Mouse (Mus musculus): ENCODE data around the gene Setd1b. TPM values are rescaled to one million over a fixed set of nuclear protein-coding genes. Genes with fewer than 3 reads are reported as not detected.

Gene Setd1b
- total and polyA plus RNA-seq, 2 experiments from 2014 or later: 5.1 to 6.1 TPM

DNA sequence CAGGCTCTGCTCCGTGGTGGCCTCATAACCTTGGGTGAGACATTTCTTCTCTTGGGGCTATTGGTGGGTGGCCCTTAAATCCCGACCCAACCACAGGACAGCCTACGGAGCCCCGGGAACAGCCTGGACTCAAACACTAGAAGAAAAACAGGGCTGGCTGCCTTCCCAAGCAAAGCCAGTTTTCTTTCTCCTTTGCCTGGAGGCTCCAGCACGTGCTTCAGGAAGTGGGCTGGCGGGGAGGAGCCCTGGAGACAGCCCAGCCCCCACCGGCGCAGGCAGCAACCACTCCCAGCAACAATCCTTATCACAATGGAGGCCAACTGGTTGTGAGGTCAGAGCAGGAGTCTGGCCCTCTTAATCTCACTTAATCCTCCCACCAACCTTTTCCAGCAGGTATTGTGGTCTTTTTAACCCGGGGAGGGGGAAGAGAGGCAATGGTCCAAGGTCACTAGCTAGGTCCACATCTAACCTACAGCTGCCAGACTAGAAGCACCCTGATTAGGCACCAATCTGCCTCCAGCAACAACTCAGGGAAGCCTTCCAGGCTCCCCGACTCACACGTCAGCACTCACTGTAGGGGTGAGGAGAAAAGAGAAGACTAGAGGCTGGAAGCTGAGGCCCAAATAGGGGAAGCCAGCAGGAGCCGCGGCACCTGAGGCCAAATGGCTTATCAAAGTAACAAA, 5.5 kb upstream of the Setd1b start:
- Histone ChIP-seq H3K36me3 (replicated peaks; ENCODE audit: control insufficient read depth, insufficient read depth, low read length) (no peaks in the 10 kb centered on the region), H3K27me3 (ENCODE audit: control insufficient read depth, insufficient read depth, low read length) (no peaks in the 10 kb centered on the region), H3K4me2 (ENCODE audit: low read depth, low read length) (peak overlapping the region; percentile 98), H3K4me3 (ENCODE audit: low read depth, low read length) (peak overlapping the region; percentile 92), H3K27ac (ENCODE audit: low read depth) (peak overlapping the region; percentile 100), H3K4me1 (ENCODE audit: control insufficient read depth, insufficient read depth) (peaks cover 44% of the 10 kb centered on the region), H3K9ac (replicated peaks; ENCODE audit: low read depth, low read length) (peak overlapping the region; percentile 95), H3K9me3 (replicated peaks; ENCODE audit: control insufficient read depth, low read length) (no peaks in the 10 kb centered on the region)
- under 1% methylated on average over 13 of the region's 13 CpGs for WGBS
- peak; percentile 57 for ATAC-seq (ENCODE audit: insufficient read depth, low read depth)
- TF ChIP-seq CTCF (IDR thresholded peaks at IDR 0.05; ENCODE audit: low read depth) (no peak), EP300 (IDR thresholded peaks at IDR 0.05; ENCODE audit: low read depth) (peak; percentile 80; the same call in 1 of the 2 replicates)
- peak; percentile 96 for DNase-seq (ENCODE audit: low spot score)

DNA sequence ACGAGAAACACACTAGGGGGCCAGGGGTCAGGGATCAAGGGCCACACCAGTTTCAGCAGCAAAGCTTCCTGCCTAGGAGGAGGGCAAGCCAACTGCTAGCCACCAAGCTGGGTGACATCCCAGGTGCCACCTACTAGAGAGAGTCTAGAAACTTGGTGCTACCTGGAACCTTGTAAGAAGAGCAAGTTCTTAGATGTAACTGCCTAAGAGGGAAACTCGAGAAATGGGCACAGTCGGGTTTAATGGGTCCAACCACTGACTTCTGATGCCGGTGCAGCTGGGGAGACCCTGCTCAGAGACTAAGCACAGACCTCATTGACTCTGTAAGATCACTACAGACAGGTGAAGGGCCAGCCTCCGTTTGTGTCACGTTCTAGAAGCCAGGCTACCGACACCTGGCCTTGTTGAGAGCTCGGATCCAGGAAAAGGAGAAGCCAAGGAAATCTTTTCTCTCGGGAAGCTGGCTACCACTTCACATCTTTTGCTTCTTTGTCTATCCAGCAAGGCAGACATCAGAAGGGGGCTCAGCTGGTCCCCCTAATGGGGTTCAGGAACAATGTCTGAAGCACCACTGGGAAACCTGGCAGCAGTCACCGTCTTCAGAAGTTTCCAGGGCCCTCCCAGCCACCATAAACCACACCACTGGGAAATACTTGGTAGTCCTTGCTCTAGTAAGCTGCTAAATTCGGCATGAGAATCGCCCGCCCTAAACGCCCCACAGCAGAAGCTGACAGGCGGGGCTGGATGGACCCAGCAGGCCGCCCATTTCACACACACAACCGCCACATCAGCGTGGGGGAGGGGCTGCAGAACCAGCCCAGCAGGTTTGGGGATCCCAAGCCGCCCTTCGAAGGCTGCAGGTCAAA, 4.7 kb upstream of the Setd1b start:
- Histone ChIP-seq H3K4me2 (ENCODE audit: low read depth, low read length) (peak overlapping the region; percentile 98), H3K4me3 (ENCODE audit: low read depth, low read length) (peak overlapping the region; percentile 92), H3K4me1 (ENCODE audit: control insufficient read depth, insufficient read depth) (peaks cover 44% of the 10 kb centered on the region), H3K27ac (ENCODE audit: low read depth) (peak overlapping the region; percentile 100), H3K36me3 (replicated peaks; ENCODE audit: control insufficient read depth, insufficient read depth, low read length) (no peaks in the 10 kb centered on the region), H3K9me3 (replicated peaks; ENCODE audit: control insufficient read depth, low read length) (no peaks in the 10 kb centered on the region), H3K27me3 (ENCODE audit: control insufficient read depth, insufficient read depth, low read length) (no peaks in the 10 kb centered on the region), H3K9ac (replicated peaks; ENCODE audit: low read depth, low read length) (peak overlapping the region; percentile 95)
- DNase-seq (ENCODE audit: low spot score) (peak; percentile 84), ATAC-seq (ENCODE audit: insufficient read depth, low read depth) (no peak)
- TF ChIP-seq EP300 (IDR thresholded peaks at IDR 0.05; ENCODE audit: low read depth) (no peak), CTCF (IDR thresholded peaks at IDR 0.05; ENCODE audit: low read depth) (no peak)
- WGBS: 4% methylated on average over 20 of the region's 20 CpGs

DNA sequence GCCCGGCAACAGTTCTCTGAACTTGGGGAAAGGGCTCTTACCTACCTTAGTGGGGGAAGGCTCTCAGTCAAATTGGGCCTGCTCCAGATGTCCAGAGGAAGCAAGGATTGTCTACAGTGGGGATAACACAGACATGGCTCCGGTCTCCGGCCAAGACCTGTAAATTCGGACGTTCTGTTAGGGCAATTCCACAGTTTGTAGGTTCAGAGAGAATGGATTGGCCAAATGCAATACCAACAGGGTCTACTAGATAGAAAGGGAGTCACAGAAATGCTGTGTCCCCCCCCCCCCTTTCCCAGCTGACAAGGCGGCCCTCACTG, 4.1 kb upstream of the Setd1b start:
- H3K27ac ChIP-seq (ENCODE audit: low read depth): peak overlapping the region; percentile 100
- H3K9ac ChIP-seq (replicated peaks; ENCODE audit: low read depth, low read length): peak overlapping the region; percentile 95
- ATAC-seq (ENCODE audit: insufficient read depth, low read depth): no peak
- peak overlapping the region; percentile 98 for H3K4me2 ChIP-seq (ENCODE audit: low read depth, low read length)
- H3K9me3 ChIP-seq (replicated peaks; ENCODE audit: control insufficient read depth, low read length): no peaks in the 10 kb centered on the region
- no peak for TF ChIP-seq CTCF (IDR thresholded peaks at IDR 0.05; ENCODE audit: low read depth)
- TF ChIP-seq EP300 (IDR thresholded peaks at IDR 0.05; ENCODE audit: low read depth): no peak
- no peaks in the 10 kb centered on the region for H3K27me3 ChIP-seq (ENCODE audit: control insufficient read depth, insufficient read depth, low read length)
- H3K4me3 ChIP-seq (ENCODE audit: low read depth, low read length): peak overlapping the region; percentile 92
- DNase-seq (ENCODE audit: low spot score): no peak
- H3K4me1 ChIP-seq (ENCODE audit: control insufficient read depth, insufficient read depth): peaks cover 44% of the 10 kb centered on the region
- WGBS: 2% methylated on average over 6 of the region's 6 CpGs
- H3K36me3 ChIP-seq (replicated peaks; ENCODE audit: control insufficient read depth, insufficient read depth, low read length): no peaks in the 10 kb centered on the region

DNA sequence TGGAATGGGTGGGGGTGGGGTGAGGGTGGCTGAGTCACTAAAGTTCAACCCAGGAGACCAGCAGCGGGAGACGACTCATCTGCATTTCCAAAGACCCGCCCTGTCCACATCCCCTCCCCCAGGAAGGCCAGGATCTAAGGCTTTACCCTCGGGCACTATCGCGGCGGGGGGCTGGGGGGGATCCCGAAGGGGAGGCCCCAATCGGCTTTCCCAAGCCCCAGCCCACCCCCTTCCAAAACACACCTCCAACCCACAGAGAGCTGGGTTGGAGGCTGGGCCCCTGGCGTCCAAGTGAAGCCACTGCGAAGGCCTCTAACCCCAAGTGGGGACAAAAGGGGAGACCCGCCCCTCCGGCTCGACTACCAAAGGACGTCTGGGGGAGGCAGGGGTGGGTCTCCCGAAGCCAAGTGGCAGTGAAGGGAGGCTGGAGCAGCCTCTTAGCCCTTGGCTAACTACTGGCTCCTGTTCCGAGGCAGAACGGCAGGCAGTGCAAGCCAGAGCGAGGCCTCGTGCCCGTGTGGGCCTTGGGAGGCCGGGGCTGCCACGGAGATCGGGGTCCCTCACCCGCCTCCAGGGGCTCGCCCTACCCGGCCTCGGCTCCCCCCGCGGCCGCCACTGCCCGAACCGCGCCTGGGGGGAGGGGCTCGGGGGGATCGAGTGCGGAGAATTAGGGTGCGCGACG, 3.6 kb upstream of the Setd1b start:
- ATAC-seq (ENCODE audit: insufficient read depth, low read depth) (peak; percentile 7), DNase-seq (ENCODE audit: low spot score) (peak; percentile 88)
- H3K4me2 ChIP-seq (ENCODE audit: low read depth, low read length): peak overlapping the region; percentile 98
- WGBS: 1% methylated on average over 40 of the region's 40 CpGs
- TF ChIP-seq EP300 (IDR thresholded peaks at IDR 0.05; ENCODE audit: low read depth) (no peak; the same call in 1 of the 2 replicates), CTCF (IDR thresholded peaks at IDR 0.05; ENCODE audit: low read depth) (peak; percentile 15; the same call in 1 of the 2 replicates)
- H3K4me1 ChIP-seq (ENCODE audit: control insufficient read depth, insufficient read depth): peaks cover 44% of the 10 kb centered on the region
- H3K27ac ChIP-seq (ENCODE audit: low read depth): peak overlapping the region; percentile 100
- peak overlapping the region; percentile 95 for H3K9ac ChIP-seq (replicated peaks; ENCODE audit: low read depth, low read length)
- peak overlapping the region; percentile 92 for H3K4me3 ChIP-seq (ENCODE audit: low read depth, low read length)
- no peaks in the 10 kb centered on the region for H3K9me3 ChIP-seq (replicated peaks; ENCODE audit: control insufficient read depth, low read length)
- H3K27me3 ChIP-seq (ENCODE audit: control insufficient read depth, insufficient read depth, low read length): no peaks in the 10 kb centered on the region
- no peaks in the 10 kb centered on the region for H3K36me3 ChIP-seq (replicated peaks; ENCODE audit: control insufficient read depth, insufficient read depth, low read length)

DNA sequence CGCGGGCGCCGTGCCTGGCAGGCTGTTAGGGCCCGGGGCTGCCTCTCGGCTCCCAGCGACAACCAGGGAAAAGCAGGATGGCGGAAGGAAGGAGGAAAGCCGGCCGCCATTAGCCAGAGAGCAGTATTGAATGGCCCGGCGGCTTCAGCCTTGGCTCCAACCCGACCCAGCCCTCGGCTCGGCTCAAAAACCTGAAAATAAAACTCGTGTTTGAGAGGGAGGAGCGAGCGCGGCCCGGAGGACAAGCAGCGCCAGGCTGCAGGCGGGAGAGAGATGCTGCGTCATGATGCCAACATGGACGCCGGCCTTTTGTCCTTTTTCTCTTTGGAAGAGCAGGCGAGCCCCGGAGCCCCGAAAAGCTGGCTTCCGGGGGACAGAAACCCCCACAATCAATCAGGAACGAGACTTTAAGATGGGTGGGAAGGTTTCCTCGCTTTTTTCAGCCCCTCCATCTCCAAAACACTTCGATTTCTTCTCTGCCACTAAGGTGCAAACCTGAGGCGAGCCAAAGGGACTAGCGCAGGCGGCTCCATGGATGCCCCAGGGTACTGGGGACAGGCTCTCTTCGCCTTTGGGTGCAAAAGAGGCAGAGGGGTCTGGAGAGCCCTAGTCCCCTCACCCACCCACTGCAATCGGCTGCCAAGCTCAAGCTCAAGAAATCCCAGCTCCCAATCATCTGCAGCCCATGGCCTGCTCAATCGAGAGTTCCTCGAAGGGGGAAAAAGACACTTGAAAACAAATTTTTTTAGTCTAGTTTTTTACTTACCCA, 2.9 kb upstream of the Setd1b start:
- TF ChIP-seq CTCF (IDR thresholded peaks at IDR 0.05; ENCODE audit: low read depth): no peak
- no peak for TF ChIP-seq EP300 (IDR thresholded peaks at IDR 0.05; ENCODE audit: low read depth)
- Histone ChIP-seq H3K27me3 (ENCODE audit: control insufficient read depth, insufficient read depth, low read length) (no peaks in the 10 kb centered on the region), H3K36me3 (replicated peaks; ENCODE audit: control insufficient read depth, insufficient read depth, low read length) (no peaks in the 10 kb centered on the region), H3K4me1 (ENCODE audit: control insufficient read depth, insufficient read depth) (peaks cover 38% of the 10 kb centered on the region), H3K9me3 (replicated peaks; ENCODE audit: control insufficient read depth, low read length) (no peaks in the 10 kb centered on the region), H3K27ac (ENCODE audit: low read depth) (peak overlapping the region; percentile 100), H3K4me3 (ENCODE audit: low read depth, low read length) (peak overlapping the region; percentile 92), H3K9ac (replicated peaks; ENCODE audit: low read depth, low read length) (peak overlapping the region; percentile 95), H3K4me2 (ENCODE audit: low read depth, low read length) (peak overlapping the region; percentile 98)
- peak; percentile 85 for DNase-seq (ENCODE audit: low spot score)
- peak; percentile 4; the same call in 1 of the 2 replicates for ATAC-seq (ENCODE audit: insufficient read depth, low read depth)
- WGBS: under 1% methylated on average over 39 of the region's 39 CpGs
